Mouse (Mus musculus) midbrain, postnatal 0 days (tissue): Measurements from ENCODE around the gene Znrf2. TPM values are rescaled to one million over a fixed set of nuclear protein-coding genes. Genes with fewer than 3 reads are reported as not detected.
A peak's percentile ranks its signal among the peaks of the same experiment; 100 is the strongest.

Experiments used
- ATAC-seq: fragments of 200-750 bp; cut with Nextera tagmentation; 2 replicates; pipeline ENCODE4 v1.8.0; 2017; ENCODE audit warnings: moderate number of reproducible peaks, mild to moderate bottlenecking, moderate TSS enrichment, moderate library complexity; ENCODE audit not compliant: low FRiP score
- DNase-seq: peaks from one replicate; pipeline ENCODE4 v3.0.0-alpha.2; 2015; ENCODE audit warnings: low spot score
- H3K27ac ChIP-seq: fragments of 300-500 bp; sonication (generic); 2 replicates; pipeline ENCODE4 v1.5.1; 2014; ENCODE audit warnings: low read depth, mild to moderate bottlenecking, low read length, mixed read lengths
- H3K27me3 ChIP-seq: fragments of 300-500 bp; sonication (generic); 2 replicates; pipeline ENCODE4 v1.6.1; 2014; ENCODE audit warnings: low read length, control low read depth, mixed read lengths; ENCODE audit not compliant: insufficient read depth
- H3K36me3 ChIP-seq: fragments of 300-500 bp; sonication (generic); 2 replicates; pipeline ENCODE4 v1.6.1; 2014; ENCODE audit warnings: low read length, control low read depth, mixed read lengths; ENCODE audit not compliant: insufficient read depth
- H3K4me1 ChIP-seq: fragments of 300-500 bp; sonication (generic); 2 replicates; pipeline ENCODE4 v1.6.1; 2014; ENCODE audit warnings: mild to moderate bottlenecking, control low read depth, antibody characterized with exemption, low read length, mixed read lengths; ENCODE audit not compliant: insufficient read depth
- H3K4me2 ChIP-seq: fragments of 300-500 bp; sonication (generic); 2 replicates; pipeline ENCODE4 v1.6.1; 2014; ENCODE audit warnings: low read depth, mild to moderate bottlenecking, low read length, mixed read lengths; ENCODE audit not compliant: poor library complexity, severe bottlenecking
- H3K4me3 ChIP-seq: fragments of 300-500 bp; sonication (generic); 2 replicates; pipeline ENCODE4 v1.5.1; 2014; ENCODE audit warnings: low read depth, mild to moderate bottlenecking, low read length, moderate library complexity
- H3K9ac ChIP-seq: fragments of 300-500 bp; sonication (generic); replicated peaks from 2 replicates; pipeline ENCODE4 v1.6.1; 2014; ENCODE audit warnings: mild to moderate bottlenecking, low read length, moderate library complexity, mixed read lengths; ENCODE audit not compliant: poor library complexity, severe bottlenecking
- H3K9me3 ChIP-seq: fragments of 300-500 bp; sonication (generic); 2 replicates; pipeline ENCODE4 v1.6.1; 2016; ENCODE audit warnings: low read length, control low read depth
- CTCF ChIP-seq: IDR thresholded peaks from 2 replicates; pipeline ENCODE4 v1.5.1; 2016; ENCODE audit warnings: antibody characterized with exemption, mild to moderate bottlenecking
- WGBS: fragments of 180-500 bp; shearing (Covaris S2); extraction: QIAGEN DNeasy Blood & Tissue Kit; methylation state at CpG from one replicate; pipeline ENCODE4 v1.1.7; 2014; 5-methylcytosine and 5-hydroxymethylcytosine counted together
- polyA plus RNA-seq: library from polyadenylated mRNA; unstranded; fragments of >200 nt; fragmentation: Nextera tagmentation; extraction: Ambion mirVana; gene quantifications from 2 replicates; pipeline ENCODE4 v1.2.1, GENCODE M21; 2015
- total RNA-seq: library from RNA; depleted of rRNA; stranded (reverse); fragments of >200 nt; gene quantifications from 2 replicates; pipeline ENCODE4 v1.2.3, GENCODE M21; 2014

Gene Znrf2
- total and polyA plus RNA-seq, 2 experiments from 2014 or later = 6.5 to 32.8 TPM

- H3K9me3 ChIP-seq = no peaks in the 10 kb centered on the region
- no peak for TF ChIP-seq CTCF
- H3K4me2 ChIP-seq = no peak overlapping the region
- H3K27me3 ChIP-seq = no peaks in the 10 kb centered on the region
- DNase-seq = peak; percentile 79
- H3K9ac ChIP-seq = no peak overlapping the region
- no peaks in the 10 kb centered on the region for H3K4me1 ChIP-seq
- H3K36me3 ChIP-seq = no peaks in the 10 kb centered on the region
- no peak overlapping the region for H3K4me3 ChIP-seq
- H3K27ac ChIP-seq = no peak overlapping the region
- ATAC-seq = no peak
- WGBS = 61% methylated on average over 11 of the region's 11 CpGs
These were observed 5.0 kb upstream of the Znrf2 start for GRCm38 (mm10) chr6:54811546-54812250.

GRCm38 (mm10) chr6:54812276-54812675, 4.4 kb upstream of the Znrf2 start:
- no peaks in the 10 kb centered on the region for H3K9me3 ChIP-seq
- no peak for TF ChIP-seq CTCF
- H3K4me2 ChIP-seq = no peak overlapping the region
- H3K36me3 ChIP-seq = no peaks in the 10 kb centered on the region
- no peaks in the 10 kb centered on the region for H3K4me1 ChIP-seq
- WGBS = 79% methylated on average over 6 of the region's 6 CpGs
- H3K4me3 ChIP-seq = no peak overlapping the region
- ATAC-seq (no peak), DNase-seq (no peak)
- H3K9ac ChIP-seq = no peak overlapping the region
- no peak overlapping the region for H3K27ac ChIP-seq
- no peaks in the 10 kb centered on the region for H3K27me3 ChIP-seq

GRCm38 (mm10) chr6:54815428-54816130, 1.1 kb upstream of the Znrf2 start:
- DNase-seq (no peak), ATAC-seq (no peak)
- 0 out of 2 replicates have a peak overlapping the region, but pooled peaks have one; percentile 19 for H3K9ac ChIP-seq
- H3K4me3 ChIP-seq = peak overlapping the region; percentile 88; the same call in 1 of the 2 replicates
- 0 out of 2 replicates have a peak, but pooled peaks cover 3% of the 10 kb centered on the region for H3K4me1 ChIP-seq
- H3K27ac ChIP-seq = no peak overlapping the region; the same call in 1 of the 2 replicates
- no peaks in the 10 kb centered on the region for H3K9me3 ChIP-seq
- peak overlapping the region; percentile 68 for H3K4me2 ChIP-seq
- H3K27me3 ChIP-seq = no peaks in the 10 kb centered on the region
- H3K36me3 ChIP-seq = no peaks in the 10 kb centered on the region
- WGBS = 79% methylated on average over 9 of the region's 9 CpGs
- TF ChIP-seq CTCF = no peak

GRCm38 (mm10) chr6:54817266-54817767, 601 bp downstream of the Znrf2 start:
- Histone ChIP-seq H3K9me3 (no peaks in the 10 kb centered on the region), H3K27me3 (no peaks in the 10 kb centered on the region), H3K27ac (peak overlapping the region; percentile 86), H3K4me2 (peak overlapping the region; percentile 68), H3K4me1 (0 out of 2 replicates have a peak, but pooled peaks cover 3% of the 10 kb centered on the region), H3K36me3 (no peaks in the 10 kb centered on the region), H3K9ac (peak overlapping the region; percentile 91), H3K4me3 (peak overlapping the region; percentile 88)
- ATAC-seq = peak; percentile 49
- WGBS = 0% methylated on average over 31 of the region's 39 CpGs
- peak; percentile 25; the same call in 1 of the 2 replicates for TF ChIP-seq CTCF
- DNase-seq = peak; percentile 72

- H3K27ac ChIP-seq = no peak overlapping the region
- H3K36me3 ChIP-seq = no peaks in the 10 kb centered on the region
- DNase-seq (no peak), ATAC-seq (no peak)
- H3K27me3 ChIP-seq = no peaks in the 10 kb centered on the region
- H3K9ac ChIP-seq = no peak overlapping the region
- peak overlapping the region; percentile 68 for H3K4me2 ChIP-seq
- 65% methylated on average over 2 of the region's 2 CpGs for WGBS
- TF ChIP-seq CTCF = no peak
- no peaks in the 10 kb centered on the region for H3K9me3 ChIP-seq
- peak overlapping the region; percentile 88 for H3K4me3 ChIP-seq
- 0 out of 2 replicates have a peak, but pooled peaks cover 3% of the 10 kb centered on the region for H3K4me1 ChIP-seq
These were observed 1.7 kb downstream of the Znrf2 start for GRCm38 (mm10) chr6:54818389-54818788.

GRCm38 (mm10) chr6:54819272-54819671, 2.6 kb downstream of the Znrf2 start:
- Histone ChIP-seq H3K27me3 (no peaks in the 10 kb centered on the region), H3K4me3 (no peak overlapping the region), H3K27ac (no peak overlapping the region), H3K4me1 (0 out of 2 replicates have a peak, but pooled peaks cover 3% of the 10 kb centered on the region), H3K9me3 (no peaks in the 10 kb centered on the region), H3K9ac (no peak overlapping the region), H3K4me2 (no peak overlapping the region), H3K36me3 (no peaks in the 10 kb centered on the region)
- ATAC-seq (no peak), DNase-seq (no peak)
- 52% methylated on average over 4 of the region's 4 CpGs for WGBS
- no peak for TF ChIP-seq CTCF
